Mouse (Mus musculus): ENCODE results near the gene Fcrl1. TPM values are rescaled to one million over a fixed set of nuclear protein-coding genes. Genes with fewer than 3 reads are reported as not detected.
"Not testable (repeated sequence)": the region's sequence is repeated elsewhere in the genome, so short reads cannot be mapped to it uniquely, and the experiment has no call there.

The Fcrl1 gene
- total and polyA plus RNA-seq, 2 experiments from 2014 or later, result 0.18 TPM; not detected in 1

DNA sequence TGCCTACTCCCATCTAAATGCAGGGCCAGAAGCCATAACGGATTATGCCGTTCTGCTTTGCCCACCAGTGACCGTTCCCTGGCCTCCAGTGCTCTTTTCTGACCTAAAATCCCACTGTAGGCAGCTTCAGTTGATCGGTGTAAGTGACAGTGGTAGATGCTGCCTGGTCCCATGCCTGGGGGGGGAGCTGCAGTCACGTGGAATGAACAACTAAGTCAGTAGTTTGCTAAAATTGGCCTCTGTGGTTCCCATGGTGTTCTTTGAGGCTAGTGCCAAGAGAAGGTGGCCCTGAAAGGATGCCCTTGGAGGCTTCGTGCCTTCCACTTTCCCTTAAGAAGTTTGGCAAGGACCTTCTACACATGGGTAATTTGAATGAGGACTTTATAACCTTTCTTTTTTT, 15.7 kb upstream of the Fcrl1 start:
- no peaks in the 10 kb centered on the region for H3K27me3 ChIP-seq (ENCODE audit: control insufficient read depth, insufficient read depth, low read length)
- no peak for TF ChIP-seq EP300 (IDR thresholded peaks at IDR 0.05; ENCODE audit: low read depth)
- TF ChIP-seq CTCF (IDR thresholded peaks at IDR 0.05; ENCODE audit: low read depth), result no peak
- 79% methylated on average over 6 of the region's 6 CpGs for WGBS
- DNase-seq (ENCODE audit: low spot score) (no peak), ATAC-seq (ENCODE audit: insufficient read depth, low read depth) (no peak)
- no peaks in the 10 kb centered on the region for H3K9me3 ChIP-seq (replicated peaks; ENCODE audit: control insufficient read depth, low read length)
- H3K27ac ChIP-seq (ENCODE audit: low read depth), result no peak overlapping the region
- no peaks in the 10 kb centered on the region for H3K36me3 ChIP-seq (replicated peaks; ENCODE audit: control insufficient read depth, insufficient read depth, low read length)
- H3K4me1 ChIP-seq (ENCODE audit: control insufficient read depth, insufficient read depth), result no peaks in the 10 kb centered on the region
- H3K4me2 ChIP-seq (ENCODE audit: low read depth, low read length), result no peak overlapping the region
- H3K4me3 ChIP-seq (ENCODE audit: low read depth, low read length), result no peak overlapping the region
- H3K9ac ChIP-seq (replicated peaks; ENCODE audit: low read depth, low read length), result no peak overlapping the region

GRCm38 (mm10) chr3:87365691-87366090, 10.5 kb upstream of the Fcrl1 start:
- Histone ChIP-seq H3K4me3 (ENCODE audit: low read depth, low read length) (no peak overlapping the region), H3K9me3 (replicated peaks; ENCODE audit: control insufficient read depth, low read length) (no peaks in the 10 kb centered on the region), H3K36me3 (replicated peaks; ENCODE audit: control insufficient read depth, insufficient read depth, low read length) (no peaks in the 10 kb centered on the region), H3K27ac (ENCODE audit: low read depth) (no peak overlapping the region), H3K9ac (replicated peaks; ENCODE audit: low read depth, low read length) (no peak overlapping the region), H3K4me2 (ENCODE audit: low read depth, low read length) (no peak overlapping the region), H3K4me1 (ENCODE audit: control insufficient read depth, insufficient read depth) (no peaks in the 10 kb centered on the region), H3K27me3 (ENCODE audit: control insufficient read depth, insufficient read depth, low read length) (no peaks in the 10 kb centered on the region)
- 89% methylated on average over 14 of the region's 14 CpGs for WGBS
- ATAC-seq (ENCODE audit: insufficient read depth, low read depth) (no peak), DNase-seq (ENCODE audit: low spot score) (no peak)
- no peak for TF ChIP-seq EP300 (IDR thresholded peaks at IDR 0.05; ENCODE audit: low read depth)
- no peak for TF ChIP-seq CTCF (IDR thresholded peaks at IDR 0.05; ENCODE audit: low read depth)

- no peaks in the 10 kb centered on the region for H3K27me3 ChIP-seq (ENCODE audit: control insufficient read depth, insufficient read depth, low read length)
- H3K4me3 ChIP-seq (ENCODE audit: low read depth, low read length), result no peak overlapping the region
- no peak overlapping the region for H3K4me2 ChIP-seq (ENCODE audit: low read depth, low read length)
- H3K27ac ChIP-seq (ENCODE audit: low read depth), result no peak overlapping the region
- DNase-seq (ENCODE audit: low spot score) (no peak), ATAC-seq (ENCODE audit: insufficient read depth, low read depth) (no peak)
- H3K36me3 ChIP-seq (replicated peaks; ENCODE audit: control insufficient read depth, insufficient read depth, low read length), result no peaks in the 10 kb centered on the region
- no peak for TF ChIP-seq CTCF (IDR thresholded peaks at IDR 0.05; ENCODE audit: low read depth)
- TF ChIP-seq EP300 (IDR thresholded peaks at IDR 0.05; ENCODE audit: low read depth), result no peak
- no peaks in the 10 kb centered on the region for H3K9me3 ChIP-seq (replicated peaks; ENCODE audit: control insufficient read depth, low read length)
- no peaks in the 10 kb centered on the region for H3K4me1 ChIP-seq (ENCODE audit: control insufficient read depth, insufficient read depth)
- WGBS, result 78% methylated on average over 10 of the region's 10 CpGs
- no peak overlapping the region for H3K9ac ChIP-seq (replicated peaks; ENCODE audit: low read depth, low read length)
These were observed 8.7 kb upstream of the Fcrl1 start for GRCm38 (mm10) chr3:87367511-87367910.

- Histone ChIP-seq H3K4me2 (ENCODE audit: low read depth, low read length) (no peak overlapping the region), H3K36me3 (replicated peaks; ENCODE audit: control insufficient read depth, insufficient read depth, low read length) (no peaks in the 10 kb centered on the region), H3K9ac (replicated peaks; ENCODE audit: low read depth, low read length) (no peak overlapping the region), H3K27ac (ENCODE audit: low read depth) (no peak overlapping the region), H3K27me3 (ENCODE audit: control insufficient read depth, insufficient read depth, low read length) (no peaks in the 10 kb centered on the region), H3K4me3 (ENCODE audit: low read depth, low read length) (no peak overlapping the region), H3K4me1 (ENCODE audit: control insufficient read depth, insufficient read depth) (no peaks in the 10 kb centered on the region), H3K9me3 (replicated peaks; ENCODE audit: control insufficient read depth, low read length) (no peaks in the 10 kb centered on the region)
- ATAC-seq (ENCODE audit: insufficient read depth, low read depth), result no peak
- TF ChIP-seq EP300 (IDR thresholded peaks at IDR 0.05; ENCODE audit: low read depth) (no peak), CTCF (IDR thresholded peaks at IDR 0.05; ENCODE audit: low read depth) (no peak)
- WGBS, result 66% methylated on average over 5 of the region's 5 CpGs
- DNase-seq (ENCODE audit: low spot score), result no peak
These were observed 7.0 kb upstream of the Fcrl1 start for GRCm38 (mm10) chr3:87369181-87369580.

GRCm38 (mm10) chr3:87377228-87377627, 1.0 kb downstream of the Fcrl1 start:
- Histone ChIP-seq H3K4me3 (ENCODE audit: low read depth, low read length) (no peak overlapping the region), H3K9me3 (replicated peaks; ENCODE audit: control insufficient read depth, low read length) (no peaks in the 10 kb centered on the region), H3K4me1 (ENCODE audit: control insufficient read depth, insufficient read depth) (no peaks in the 10 kb centered on the region), H3K27ac (ENCODE audit: low read depth) (no peak overlapping the region), H3K4me2 (ENCODE audit: low read depth, low read length) (no peak overlapping the region), H3K27me3 (ENCODE audit: control insufficient read depth, insufficient read depth, low read length) (no peaks in the 10 kb centered on the region), H3K9ac (replicated peaks; ENCODE audit: low read depth, low read length) (no peak overlapping the region), H3K36me3 (replicated peaks; ENCODE audit: control insufficient read depth, insufficient read depth, low read length) (no peaks in the 10 kb centered on the region)
- no peak for TF ChIP-seq EP300 (IDR thresholded peaks at IDR 0.05; ENCODE audit: low read depth)
- TF ChIP-seq CTCF (IDR thresholded peaks at IDR 0.05; ENCODE audit: low read depth), result no peak
- DNase-seq (ENCODE audit: low spot score), result no peak
- no peak for ATAC-seq (ENCODE audit: insufficient read depth, low read depth)
- 55% methylated on average over 3 of the region's 3 CpGs for WGBS

- no peak for DNase-seq (ENCODE audit: low spot score)
- TF ChIP-seq EP300 (IDR thresholded peaks at IDR 0.05; ENCODE audit: low read depth), result no peak
- no peak for TF ChIP-seq CTCF (IDR thresholded peaks at IDR 0.05; ENCODE audit: low read depth)
These were observed 1.5 kb downstream of the Fcrl1 start for GRCm38 (mm10) chr3:87377719-87378118.

DNA sequence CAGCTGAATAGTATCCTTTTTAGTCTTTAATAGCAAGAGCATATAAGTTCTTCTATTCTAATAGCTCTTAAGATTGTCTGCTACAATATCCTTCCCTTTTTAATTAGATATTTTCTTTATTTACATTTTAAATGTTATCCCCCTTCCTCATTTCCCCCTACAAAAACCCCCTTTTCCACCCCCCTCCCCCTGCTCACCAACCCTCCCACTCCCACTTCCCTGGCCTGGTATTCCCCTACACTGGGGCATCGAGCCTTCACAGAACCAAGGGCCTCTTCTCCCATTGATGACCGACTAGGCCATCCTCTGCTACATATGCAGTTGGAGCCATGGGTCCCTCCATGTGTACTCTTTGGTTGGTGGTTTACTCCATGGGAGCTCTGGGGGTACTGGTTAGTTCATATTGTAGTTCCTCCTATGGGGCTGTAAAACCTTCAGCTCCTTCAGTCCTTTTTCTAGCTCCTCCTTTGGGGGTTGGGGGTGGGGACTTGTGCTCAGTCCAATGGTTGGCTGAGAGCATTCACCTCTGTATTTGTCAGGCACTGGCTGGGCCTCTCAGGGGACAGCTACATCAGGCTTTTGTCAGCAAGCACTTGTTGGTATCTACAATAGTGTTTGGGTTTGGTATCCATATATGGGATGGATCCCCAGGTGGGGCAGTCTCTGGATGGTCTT, 3.6 kb downstream of the Fcrl1 start:
- H3K4me1 ChIP-seq (ENCODE audit: control insufficient read depth, insufficient read depth); H3K27me3 ChIP-seq (ENCODE audit: control insufficient read depth, insufficient read depth, low read length); DNase-seq (ENCODE audit: low spot score); H3K9me3 ChIP-seq (replicated peaks; ENCODE audit: control insufficient read depth, low read length); H3K4me2 ChIP-seq (ENCODE audit: low read depth, low read length); H3K27ac ChIP-seq (ENCODE audit: low read depth); ATAC-seq (ENCODE audit: insufficient read depth, low read depth); H3K9ac ChIP-seq (replicated peaks; ENCODE audit: low read depth, low read length); H3K36me3 ChIP-seq (replicated peaks; ENCODE audit: control insufficient read depth, insufficient read depth, low read length); H3K4me3 ChIP-seq (ENCODE audit: low read depth, low read length): not testable (repeated sequence)
- 85% methylated on average over 2 of the region's 2 CpGs for WGBS

More at GRCm38 (mm10) chr3:87377719-87378118, 1.5 kb downstream of the Fcrl1 start:
- WGBS, result 38% methylated on average over 6 of the region's 6 CpGs
- no peak overlapping the region for H3K27ac ChIP-seq (ENCODE audit: low read depth)
- no peaks in the 10 kb centered on the region for H3K4me1 ChIP-seq (ENCODE audit: control insufficient read depth, insufficient read depth)
- ATAC-seq (ENCODE audit: insufficient read depth, low read depth), result no peak
- H3K36me3 ChIP-seq (replicated peaks; ENCODE audit: control insufficient read depth, insufficient read depth, low read length), result no peaks in the 10 kb centered on the region
- no peaks in the 10 kb centered on the region for H3K9me3 ChIP-seq (replicated peaks; ENCODE audit: control insufficient read depth, low read length)
- no peaks in the 10 kb centered on the region for H3K27me3 ChIP-seq (ENCODE audit: control insufficient read depth, insufficient read depth, low read length)
- H3K4me2 ChIP-seq (ENCODE audit: low read depth, low read length), result no peak overlapping the region
- no peak overlapping the region for H3K4me3 ChIP-seq (ENCODE audit: low read depth, low read length)
- no peak overlapping the region for H3K9ac ChIP-seq (replicated peaks; ENCODE audit: low read depth, low read length)

Measured in heart, postnatal 0 days (tissue).